23 mouse cellular contexts compared by ENCODE assay signal in genomic region chr5:9326863-9327262, GRCm38 (mm10).
"Had no signal": no experiment of that assay in that cellular context is flagged by ENCODE, and none has a peak within 500 bp of the region (broad histone marks: within the 10 kb centered on the region; RNA-seq: fewer than 3 reads in every experiment).

No protein-coding gene starts in this region.

- H3K4me3 ChIP-seq: gastrocnemius, adult 2 months; heart, embryonic 10.5 days; heart, embryonic 12.5 days; intestine, embryonic 15.5 days; layer of hippocampus, adult 2 months; left cerebral cortex, adult 2 months; limb, embryonic 10.5 days; limb, embryonic 12.5 days had no signal

- H3K9ac ChIP-seq: forebrain, postnatal 0 days; heart, embryonic 12.5 days; intestine, embryonic 15.5 days; limb, embryonic 12.5 days had no signal

- ATAC-seq: forebrain, postnatal 0 days; inflammation-experienced regulatory T-cells, adult 6 months; intestine, embryonic 15.5 days; intestine, postnatal 0 days had no signal

- H3K9me3 ChIP-seq: heart, embryonic 10.5 days; heart, embryonic 12.5 days; intestine, embryonic 15.5 days; limb, embryonic 10.5 days; limb, embryonic 12.5 days had no signal

- H3K4me2 ChIP-seq: heart, embryonic 12.5 days; intestine, embryonic 15.5 days; limb, embryonic 12.5 days; liver, embryonic 11.5 days had no signal

- H3K4me1 ChIP-seq: heart, embryonic 10.5 days; heart, embryonic 12.5 days; intestine, embryonic 15.5 days; limb, embryonic 10.5 days; limb, embryonic 12.5 days had no signal

- H3K36me3 ChIP-seq: heart, embryonic 10.5 days; heart, embryonic 12.5 days; intestine, embryonic 15.5 days; limb, embryonic 10.5 days; limb, embryonic 12.5 days had no signal

- H3K27me3 ChIP-seq: heart, embryonic 12.5 days; intestine, embryonic 15.5 days; limb, embryonic 12.5 days had no signal

- DNase-seq: forebrain, postnatal 0 days; gastrocnemius, adult 2 months; gastrocnemius, postnatal 10 days; gastrocnemius, postnatal 25 days; heart, adult 18-20 months; heart, postnatal 10 days; heart, postnatal 4 days; kidney, adult 18-20 months; kidney, adult 8-10 months; kidney, postnatal 10 days; kidney, postnatal 25 days; kidney, postnatal 4 days; liver had no signal

- H3K27ac ChIP-seq: gastrocnemius, adult 2 months; heart, embryonic 10.5 days; intestine, embryonic 15.5 days; layer of hippocampus, adult 2 months; left cerebral cortex, adult 2 months; limb, embryonic 10.5 days; limb, embryonic 12.5 days had no signal
